Mouse (Mus musculus): Measurements from ENCODE around the gene Tgfb2.

Tgfb2 gene

GRCm38 (mm10) chr1:186705915-186706248, at the start of gene Tgfb2:
Tgfb2 (minus strand) TSS chr1:186705989.
- no peak for DNase-seq

- DNase-seq = peak in 1 of 2 experiments; percentile 13
Observed at GRCm38 (mm10) chr1:186749675-186750283, 44.0 kb upstream of the Tgfb2 start.

- DNase-seq = peak; percentile 81 to 91
Observed at GRCm38 (mm10) chr1:186748724-186749653, 43.2 kb upstream of the Tgfb2 start, which contains the start of gene Rrp15. Rrp15 (minus strand) TSS chr1:186749358.

GRCm38 (mm10) chr1:186739828-186740227, 34.0 kb upstream of the Tgfb2 start:
- no peak for DNase-seq

- no peak for DNase-seq
Observed at GRCm38 (mm10) chr1:186735537-186735936, 29.7 kb upstream of the Tgfb2 start.

- no peak for DNase-seq
Observed at GRCm38 (mm10) chr1:186733052-186733451, 27.3 kb upstream of the Tgfb2 start.

- DNase-seq = no peak
Observed at GRCm38 (mm10) chr1:186728778-186729177, 23.0 kb upstream of the Tgfb2 start.

- no peak for DNase-seq
Observed at GRCm38 (mm10) chr1:186726117-186726516, 20.3 kb upstream of the Tgfb2 start.

GRCm38 (mm10) chr1:186722299-186722698, 16.5 kb upstream of the Tgfb2 start:
- DNase-seq = no peak

- peak; percentile 78 to 88 for DNase-seq
Observed at GRCm38 (mm10) chr1:186721846-186722245, 16.1 kb upstream of the Tgfb2 start.

GRCm38 (mm10) chr1:186721166-186721565, 15.4 kb upstream of the Tgfb2 start:
- no peak for DNase-seq

- DNase-seq = no peak
Observed at GRCm38 (mm10) chr1:186719708-186720107, 13.9 kb upstream of the Tgfb2 start.

GRCm38 (mm10) chr1:186718881-186719280, 13.1 kb upstream of the Tgfb2 start:
- DNase-seq = no peak

- DNase-seq = no peak
Observed at GRCm38 (mm10) chr1:186714980-186715896, 9.4 kb upstream of the Tgfb2 start.

GRCm38 (mm10) chr1:186714215-186714614, 8.4 kb upstream of the Tgfb2 start:
- no peak for DNase-seq

GRCm38 (mm10) chr1:186712802-186713471, 7.1 kb upstream of the Tgfb2 start:
- peak; percentile 15 to 47 for DNase-seq

- DNase-seq = peak; percentile 23 to 24
Observed at GRCm38 (mm10) chr1:186705203-186705914, 430 bp downstream of the Tgfb2 start.

- peak; percentile 9 to 13 for DNase-seq
Observed at GRCm38 (mm10) chr1:186703980-186704701, 1.6 kb downstream of the Tgfb2 start.

GRCm38 (mm10) chr1:186703256-186703979, 2.4 kb downstream of the Tgfb2 start:
- no peak for DNase-seq
